Mouse (Mus musculus) heart, postnatal 14 days (tissue): Measurements from ENCODE around the gene Mfsd11. TPM values are rescaled to one million over a fixed set of nuclear protein-coding genes. Genes with fewer than 3 reads are reported as not detected.
A peak's percentile ranks its signal among the peaks of the same experiment; 100 is the strongest.
"Not testable (repeated sequence)": the region's sequence is repeated elsewhere in the genome, so short reads cannot be mapped to it uniquely, and the experiment has no call there.

Experiments
- DNase-seq, 2 experiments: peaks; one replicate each; pipeline ENCODE4 v3.0.0; 2021 to 2022
- intact Hi-C: fragments of 180-260 bp; cut with DNase I; formaldehyde crosslinking; loops from one replicate; pipeline ENCODE4 v1.15.1; 2025
- total RNA-seq, 2 experiments: library from RNA; stranded (reverse); gene quantifications; 2 replicates each; pipeline ENCODE4 v1.2.3; 2021

Gene Mfsd11
- total RNA-seq, 2 experiments from 2014 or later, result 39.8 to 40.4 TPM

DNA sequence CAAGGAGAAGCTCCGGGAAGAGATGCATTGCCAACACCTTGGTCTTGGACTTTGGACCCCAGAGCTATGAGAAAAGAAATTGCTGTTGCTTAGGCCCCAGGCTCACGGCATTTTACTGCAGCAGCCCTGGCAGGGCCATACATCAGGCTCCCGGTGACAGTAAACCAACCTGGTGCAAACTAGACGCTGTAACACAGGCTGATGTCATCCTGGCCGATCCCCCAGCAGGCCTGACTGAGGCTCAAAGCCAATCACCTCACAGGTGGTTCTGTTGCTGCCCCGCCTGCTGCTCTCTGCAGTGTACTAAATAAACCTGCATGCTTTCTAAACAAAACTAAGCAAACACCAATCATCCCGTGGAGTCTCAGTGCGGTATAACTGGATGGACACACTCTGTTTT is 33.5 kb upstream of the Mfsd11 start:
- no peak for DNase-seq
- intact Hi-C loops, result no loop called here

DNA sequence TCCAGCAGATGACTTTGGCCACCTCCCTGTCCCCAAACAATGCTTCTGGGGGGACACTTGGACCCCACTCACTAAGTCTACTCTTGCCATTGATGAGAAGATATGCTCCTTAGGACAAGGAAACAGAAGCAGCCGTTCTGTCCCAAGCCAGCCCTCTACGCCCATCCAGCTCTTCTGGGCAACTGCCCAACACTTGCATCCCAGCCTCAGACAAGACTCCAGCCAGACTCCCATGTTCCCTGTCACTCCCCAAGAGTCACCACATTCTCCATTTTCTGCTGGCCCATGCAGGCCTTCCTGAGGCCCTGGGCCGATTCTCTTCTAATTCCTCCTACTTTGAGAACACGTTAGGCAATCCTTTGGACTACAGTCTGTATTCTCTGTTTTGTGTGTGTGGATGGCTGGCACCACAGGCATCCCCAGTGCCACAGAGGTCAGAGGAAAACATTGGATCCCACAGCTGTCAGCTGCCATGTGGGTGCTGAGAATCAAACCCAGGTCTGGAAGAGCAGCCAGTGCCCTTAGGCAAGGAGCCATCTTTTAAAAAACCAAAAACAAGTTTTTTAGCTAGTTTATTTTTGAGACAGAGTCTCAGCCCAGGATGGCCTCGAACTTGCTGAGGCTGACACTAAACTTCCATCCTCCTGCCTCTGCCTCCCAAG is 32.2 kb upstream of the Mfsd11 start:
- intact Hi-C loops, result no loop called here
- DNase-seq, result peak in 1 of 2 experiments; percentile 60

DNA sequence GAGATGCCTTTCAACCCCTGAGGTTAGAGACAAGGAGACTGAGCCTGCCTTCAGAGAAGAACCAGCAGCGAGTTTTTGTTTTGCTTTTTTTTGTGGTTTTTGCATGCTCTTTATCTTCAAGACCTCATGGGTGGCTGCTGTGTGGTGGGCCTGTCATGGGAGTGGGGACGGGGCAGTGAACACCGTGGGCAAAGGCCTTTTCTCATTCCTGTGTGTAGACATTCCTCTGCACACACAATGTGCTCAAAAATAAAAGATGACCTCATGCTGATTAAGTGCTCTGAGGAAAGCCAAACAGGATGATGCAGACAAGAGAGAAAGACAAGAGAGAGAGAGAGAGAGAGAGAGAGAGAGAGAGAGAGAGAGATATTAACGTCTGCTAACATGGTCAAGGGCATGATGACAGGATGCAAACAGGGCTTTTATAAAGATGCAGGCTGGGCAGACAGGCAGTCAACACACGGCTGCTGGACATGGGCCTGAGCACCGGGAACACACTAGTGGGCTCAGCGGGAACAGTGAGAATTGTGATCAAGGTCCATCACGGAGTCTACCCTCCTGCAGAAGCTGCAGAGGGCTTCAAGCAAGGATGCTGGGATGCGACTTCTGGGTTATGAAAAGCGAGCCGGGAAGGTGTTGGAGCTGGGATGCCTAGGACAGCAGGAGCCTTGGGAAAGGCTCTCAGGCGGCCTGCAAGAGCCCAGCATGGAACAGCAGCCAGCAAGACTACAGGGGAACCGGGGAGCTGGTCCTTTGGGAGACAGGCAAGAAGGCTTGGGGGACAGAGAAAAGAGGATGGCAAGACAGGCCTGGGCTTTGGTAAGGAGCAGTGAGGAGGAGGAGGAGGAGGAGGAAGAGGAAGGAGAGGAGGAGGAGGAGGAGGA is 30.9 kb upstream of the Mfsd11 start:
- intact Hi-C loops, result no loop called here
- no peak for DNase-seq

DNA sequence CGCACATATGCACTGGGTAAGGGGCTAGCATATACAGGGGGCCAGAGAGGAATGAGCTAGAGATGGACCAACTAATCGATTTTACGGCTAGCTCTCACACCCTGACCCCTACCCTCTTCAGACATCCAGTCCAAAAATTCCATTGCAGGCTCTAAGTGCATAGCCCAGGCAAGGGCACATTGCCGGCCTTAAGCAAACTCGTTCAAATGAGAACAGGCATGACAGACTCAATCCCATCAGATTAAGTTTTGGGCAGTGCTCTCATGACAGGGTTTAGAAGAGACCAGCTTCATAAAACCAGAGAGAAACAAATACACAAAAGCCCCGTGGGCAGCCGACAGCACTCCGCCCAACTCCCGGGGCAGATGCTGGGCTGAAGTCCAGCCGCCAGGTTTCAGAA is 30.0 kb upstream of the Mfsd11 start:
- no peak for DNase-seq
- intact Hi-C loops, result no loop called here

DNA sequence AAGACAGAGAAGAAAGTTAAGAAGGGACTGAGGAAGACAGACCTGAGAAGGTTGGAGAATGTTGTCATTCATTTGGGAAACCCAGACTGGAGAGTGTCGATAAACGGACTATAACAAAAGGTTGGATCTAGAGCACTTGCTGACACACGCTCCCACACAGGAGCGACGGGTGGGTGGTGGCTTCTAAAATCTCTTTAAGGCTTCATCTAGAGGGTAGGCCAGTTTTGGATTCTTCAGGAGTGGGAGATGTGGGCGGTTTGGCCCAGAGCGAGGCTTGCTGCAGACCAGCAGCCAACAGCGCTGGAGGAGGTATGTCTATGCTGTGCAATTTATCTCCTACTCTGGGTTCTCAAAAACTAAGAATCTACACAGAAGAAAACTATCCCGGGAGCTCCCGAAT is 29.6 kb upstream of the Mfsd11 start:
- intact Hi-C loops, result no loop called here
- DNase-seq, result no peak

DNA sequence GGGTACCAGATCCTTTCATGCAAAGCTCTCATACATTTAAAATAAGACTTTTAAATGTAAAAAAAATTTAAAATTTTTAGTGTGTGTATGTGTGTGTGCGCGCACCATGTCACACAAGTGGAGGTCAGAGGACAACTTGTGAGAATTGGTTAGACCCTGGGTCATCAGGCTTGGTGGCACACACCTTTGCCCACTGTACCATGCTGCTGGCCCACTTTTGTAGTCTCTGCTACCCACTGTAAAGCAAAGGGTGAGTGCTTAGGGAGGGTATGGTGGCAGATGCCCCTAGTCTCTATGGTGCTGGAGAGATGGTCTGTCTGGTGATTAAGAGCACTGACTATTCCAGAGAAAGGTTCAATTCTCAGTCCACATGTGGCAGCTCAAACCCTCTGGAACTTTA is 29.0 kb upstream of the Mfsd11 start:
- intact Hi-C loops, result no loop called here
- no peak for DNase-seq

DNA sequence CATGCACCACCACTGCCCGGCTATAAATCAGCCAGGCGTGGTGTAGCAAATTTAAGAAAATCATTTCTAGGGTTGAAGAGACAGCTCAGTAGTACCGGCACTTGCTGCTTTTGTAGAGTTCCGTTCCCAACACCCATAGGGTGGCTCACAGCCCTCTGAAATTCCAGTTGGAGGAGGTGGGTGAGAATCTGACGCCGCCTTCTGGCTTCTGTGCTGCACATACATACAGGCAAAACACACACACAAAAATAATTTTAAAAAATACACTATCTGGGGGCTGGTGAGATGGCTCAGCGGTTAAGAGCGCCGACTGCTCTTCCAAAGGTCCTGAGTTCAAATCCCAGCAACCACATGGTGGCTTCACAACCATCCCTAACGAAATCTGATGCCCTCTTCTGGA is 28.4 kb upstream of the Mfsd11 start:
- DNase-seq, intact Hi-C loops: not testable (repeated sequence)

DNA sequence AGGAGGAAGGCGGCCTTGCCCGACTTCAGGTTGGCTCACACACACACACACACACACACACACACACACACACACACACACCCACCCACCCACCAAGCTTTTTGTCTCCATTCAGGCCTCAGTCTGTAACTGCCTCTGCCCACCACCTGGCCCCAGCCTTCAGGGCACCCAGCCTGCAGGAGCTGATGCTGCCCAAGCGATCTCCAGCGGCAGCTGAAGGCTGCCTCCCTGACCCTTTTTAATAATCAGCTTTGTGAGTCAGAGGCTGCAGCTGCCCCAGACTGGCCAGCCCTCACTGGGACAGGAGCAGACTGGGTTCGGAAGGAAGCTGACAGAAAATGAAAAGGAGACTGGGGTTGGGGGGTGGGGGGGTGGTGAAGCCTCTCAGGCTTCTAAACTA is 27.0 kb upstream of the Mfsd11 start:
- no peak for DNase-seq
- intact Hi-C loops, result no loop called here

DNA sequence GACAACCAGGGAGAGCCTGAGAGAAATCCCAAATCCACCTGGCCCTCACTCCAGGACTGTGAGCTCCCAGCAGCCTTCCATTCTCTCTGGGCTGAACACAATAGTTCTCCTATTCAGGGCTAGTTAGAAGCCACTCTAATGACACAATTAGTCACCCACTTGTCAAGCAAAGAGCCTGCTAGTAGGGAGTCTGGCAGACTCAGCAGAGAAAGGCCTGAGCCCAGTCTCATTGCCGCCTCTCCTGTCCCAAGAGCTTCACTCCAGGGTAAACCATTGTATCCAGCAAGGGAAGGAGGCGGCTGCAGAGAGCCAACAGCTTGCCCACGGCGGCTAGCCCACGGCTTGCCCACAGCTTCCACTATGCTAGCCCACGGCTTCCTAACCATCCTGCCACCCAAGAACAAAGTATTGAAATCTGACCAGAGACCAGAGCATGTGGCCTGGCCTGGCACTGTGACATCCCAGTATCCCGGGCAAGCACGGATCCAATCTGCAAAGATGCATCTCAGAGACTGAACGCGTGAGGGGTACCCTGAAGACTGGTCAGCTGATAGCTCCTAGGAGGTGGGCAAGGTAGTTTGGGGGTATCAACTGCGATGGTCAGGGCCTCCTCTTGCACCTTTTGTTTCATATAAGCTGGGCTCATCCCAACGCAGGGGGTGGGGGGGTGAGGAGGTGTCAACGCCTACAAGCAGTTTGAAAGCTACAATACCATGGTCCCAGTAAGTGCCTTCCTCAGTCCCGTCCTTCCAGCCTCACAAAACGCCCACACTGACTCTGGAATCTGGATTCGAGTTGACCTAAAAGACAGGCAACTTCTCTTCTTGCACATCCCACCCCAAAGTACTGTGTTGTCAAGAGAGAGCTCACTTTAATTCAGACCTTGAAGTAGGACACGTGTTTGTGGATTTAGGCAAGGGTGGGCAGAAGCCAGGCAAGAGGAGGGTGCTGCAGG is 25.4 kb upstream of the Mfsd11 start:
- DNase-seq, result no peak
- intact Hi-C loops, result no loop called here

DNA sequence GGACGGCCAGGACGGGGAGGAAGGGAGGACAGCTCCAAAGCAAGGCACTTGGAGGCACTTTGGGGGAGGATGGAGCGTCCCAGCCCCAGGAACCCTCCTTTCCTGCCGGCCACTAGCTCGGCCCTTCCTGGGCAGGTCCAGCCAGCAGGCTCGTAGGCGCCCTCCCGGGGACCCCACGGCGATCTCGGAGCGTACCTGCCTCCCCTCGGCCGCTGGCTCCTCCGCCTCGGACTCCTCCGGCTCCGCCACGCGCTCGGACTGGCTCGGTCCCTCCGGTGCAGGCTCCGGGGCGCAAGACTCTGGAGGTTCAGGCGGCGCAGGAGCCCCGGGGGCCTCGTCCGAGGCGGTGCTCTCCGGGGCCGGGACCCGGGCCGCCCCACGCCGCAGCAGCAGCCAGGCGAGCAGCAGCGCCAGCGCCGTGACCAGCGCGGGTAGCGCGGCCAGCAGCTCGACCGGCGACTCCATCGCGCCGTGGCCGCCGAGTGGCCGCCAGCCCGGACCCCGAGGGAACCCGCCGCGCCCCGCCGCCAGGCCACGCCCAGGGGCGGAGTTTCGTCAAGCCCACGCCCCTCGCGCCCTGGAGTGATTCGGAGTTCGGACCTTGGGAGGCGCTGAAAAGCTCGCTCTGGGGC is 24.6 kb upstream of the Mfsd11 start, which contains the start of gene Mxra7:
Mxra7 (minus strand) TSS at position 513 of the 632 bp plus-strand sequence.
- intact Hi-C loops, result loop anchor here (2.0 kb wide), 1 partner anchor 15 kb away; the partner anchor contains the start of genes Jmjd6 and Mettl23
- peak; percentile 93 to 94 for DNase-seq

DNA sequence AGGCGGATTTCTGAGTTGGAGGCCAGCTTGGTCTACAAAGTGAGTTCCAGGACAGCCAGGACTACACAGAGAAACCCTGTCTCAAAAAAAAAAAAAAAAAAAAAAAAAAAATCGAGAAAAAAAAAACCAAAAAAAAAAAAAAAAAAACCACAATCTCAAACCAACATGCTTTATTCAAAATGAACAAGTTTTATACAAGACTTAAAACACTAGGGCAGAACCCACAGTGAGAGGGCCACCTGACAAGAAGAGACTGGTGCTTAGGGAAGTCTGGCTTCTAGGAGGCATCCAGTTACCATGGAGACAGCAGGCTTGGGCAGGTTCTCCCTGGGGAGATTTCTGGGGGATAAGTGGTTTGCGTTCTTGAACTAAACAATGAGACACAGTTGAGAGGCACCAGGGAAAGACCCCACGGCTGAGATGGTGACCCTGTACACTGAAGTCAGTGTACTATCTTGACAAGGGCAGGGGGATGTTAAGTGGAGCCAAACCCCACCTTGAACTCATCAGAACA is 20.0 kb upstream of the Mfsd11 start:
- intact Hi-C loops, result no loop called here
- DNase-seq, result no peak

DNA sequence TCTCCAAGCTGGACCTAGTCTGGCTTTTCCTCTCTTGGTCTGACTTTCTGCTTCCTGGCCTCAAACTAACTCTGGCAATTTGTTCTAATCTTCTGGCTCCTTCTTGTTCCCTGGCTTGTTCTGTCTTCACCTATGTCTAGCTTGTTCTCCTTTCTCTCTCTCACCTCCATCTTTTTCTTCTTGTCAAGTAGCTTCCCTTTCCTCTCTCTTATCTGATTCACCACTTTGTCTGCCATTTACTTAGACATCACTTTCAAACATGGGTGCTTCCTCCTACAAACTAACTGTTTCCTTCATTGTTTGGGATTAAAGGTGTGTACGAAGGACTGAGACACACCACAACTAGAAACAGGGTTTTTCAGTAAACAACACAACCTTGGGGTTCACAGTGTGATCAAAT is 17.3 kb upstream of the Mfsd11 start:
- no peak for DNase-seq
- intact Hi-C loops, result no loop called here

DNA sequence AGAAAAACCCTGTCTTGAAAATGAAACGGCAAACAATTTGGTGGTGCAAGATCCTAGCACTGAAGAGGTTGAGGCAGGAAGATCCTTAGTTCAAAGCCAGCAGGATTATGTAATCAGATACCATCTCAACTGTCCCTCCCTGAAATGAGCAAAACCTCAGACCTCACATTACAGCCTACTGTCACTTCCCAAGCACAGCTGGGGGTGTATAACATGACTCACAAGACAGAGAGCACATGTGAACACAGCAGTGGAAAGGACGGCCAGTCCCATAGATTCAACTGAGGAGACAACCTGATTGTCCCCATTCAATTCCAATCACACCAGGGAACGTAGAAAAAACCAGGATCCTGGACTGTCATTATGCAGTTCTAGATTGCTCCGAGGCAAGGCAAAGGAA is 16.0 kb upstream of the Mfsd11 start:
- intact Hi-C loops, result no loop called here
- DNase-seq, result no peak

DNA sequence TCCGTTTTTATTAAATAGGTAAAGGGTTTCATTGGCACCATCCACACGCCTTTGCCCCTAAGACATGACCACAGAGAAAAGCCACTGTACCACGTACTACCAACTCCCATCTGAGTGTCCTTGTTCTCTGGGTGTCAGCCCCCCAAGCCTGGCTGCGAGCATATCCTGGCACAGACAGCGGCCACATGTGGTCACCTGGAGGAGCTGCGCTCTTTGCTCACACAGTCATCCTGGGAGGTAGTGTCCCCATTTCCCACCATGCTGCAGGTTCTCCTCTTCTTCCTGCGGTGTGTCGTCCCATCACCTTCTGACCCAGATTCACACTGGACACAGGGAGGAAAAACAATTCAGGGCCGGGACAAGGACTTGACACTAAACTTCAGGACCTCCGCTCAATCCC is 14.8 kb upstream of the Mfsd11 start:
- DNase-seq, result no peak
- intact Hi-C loops, result no loop called here

DNA sequence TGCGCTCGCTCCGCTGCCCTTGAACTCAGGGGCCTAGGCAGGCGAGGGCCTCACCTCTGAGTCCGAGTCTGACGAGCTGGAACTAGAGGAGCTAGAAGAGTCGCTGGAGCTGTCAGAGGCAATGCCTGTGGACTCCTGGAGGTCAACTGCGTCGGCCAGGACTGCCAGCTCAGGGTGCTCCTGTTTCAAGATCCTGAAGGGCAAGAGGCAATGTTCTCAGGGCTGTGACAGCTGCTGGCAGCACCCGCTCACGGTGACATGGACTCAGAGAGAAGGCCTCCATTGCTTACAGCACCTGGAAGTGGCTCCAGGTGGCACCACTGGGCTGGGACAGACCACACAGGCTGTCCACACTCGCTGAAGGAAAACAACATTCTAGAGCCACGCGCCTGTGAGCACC is 13.3 kb upstream of the Mfsd11 start:
- DNase-seq, result no peak
- intact Hi-C loops, result no loop called here

DNA sequence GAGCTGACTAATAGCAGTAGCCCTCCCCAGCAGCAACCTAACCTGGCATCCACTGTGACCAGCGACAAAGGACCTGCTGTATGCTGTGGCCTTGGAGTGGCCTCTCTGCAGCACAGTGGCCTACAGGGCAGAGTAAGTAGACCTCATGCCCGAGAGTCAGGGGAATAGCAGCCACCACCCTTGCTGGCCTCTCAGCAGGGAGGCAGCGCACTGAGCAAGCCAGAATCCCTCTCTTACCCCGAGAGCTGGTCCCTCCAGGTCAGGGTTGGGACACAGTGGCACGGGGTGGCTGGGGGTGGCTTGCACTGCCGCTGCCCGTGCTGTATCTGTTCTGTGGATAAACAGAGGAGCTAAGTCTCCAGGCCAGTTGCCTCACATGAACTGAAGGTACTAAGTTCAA is 12.6 kb upstream of the Mfsd11 start:
- no peak for DNase-seq
- intact Hi-C loops, result no loop called here

DNA sequence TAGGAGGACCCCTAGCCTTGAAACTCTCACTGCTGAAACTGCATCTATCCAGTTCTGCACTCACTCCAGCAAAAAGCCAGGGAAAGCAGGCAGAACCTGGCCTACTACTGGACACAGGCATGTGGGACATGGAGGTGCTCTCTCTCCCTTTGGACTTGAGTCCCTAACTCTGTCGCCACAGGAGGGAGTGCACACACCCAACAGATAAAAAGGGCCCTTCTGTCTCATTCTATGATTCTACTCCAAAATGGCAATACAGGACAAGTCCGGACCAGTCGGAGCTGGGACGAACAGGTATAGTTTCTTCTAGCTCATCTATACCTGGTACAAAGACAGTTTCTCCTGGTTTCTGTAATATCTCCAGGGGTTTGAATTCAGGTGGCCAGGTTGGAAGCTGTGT is 11.5 kb upstream of the Mfsd11 start:
- intact Hi-C loops, result no loop called here
- no peak for DNase-seq

DNA sequence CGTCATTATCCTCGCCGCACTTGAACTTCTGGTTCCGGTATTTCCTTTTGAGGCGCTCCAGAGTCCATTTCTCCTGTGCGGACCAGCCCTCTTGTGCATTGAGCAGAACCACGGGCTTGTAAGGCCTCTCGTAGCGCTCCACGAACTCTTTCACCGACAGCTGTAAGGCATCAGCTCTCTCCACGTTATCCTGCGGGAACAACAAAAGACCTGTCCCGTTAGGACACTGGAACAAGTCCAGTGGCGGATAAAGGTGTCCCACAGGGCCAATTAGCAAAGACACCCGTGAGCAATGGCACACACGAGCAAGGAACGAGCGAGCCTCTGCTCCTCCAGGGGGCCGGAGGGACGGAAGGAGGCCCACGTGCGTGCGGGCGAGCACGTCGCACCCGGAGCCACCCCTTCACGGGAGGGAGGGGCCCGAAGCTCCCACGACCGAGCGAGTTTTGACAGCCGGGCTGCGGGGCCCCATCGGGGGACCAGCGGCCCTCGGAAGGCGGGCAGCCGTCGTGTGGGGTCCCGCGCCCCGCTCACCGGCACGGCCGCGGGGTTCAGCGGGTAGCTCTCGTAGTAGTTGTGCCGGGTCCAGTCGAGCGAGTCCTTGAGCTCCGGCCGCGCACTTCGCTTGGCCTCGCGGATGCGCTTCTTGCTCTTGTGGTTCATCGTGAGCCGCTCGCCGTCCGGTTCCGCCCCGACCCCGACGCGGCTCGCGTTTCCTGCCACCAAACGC is 9.5 kb upstream of the Mfsd11 start:
- intact Hi-C loops, result loop anchor here (2.0 kb wide), 1 partner anchor 14 kb away; the partner anchor contains the start of gene Mxra7
- DNase-seq, result peak; percentile 68 to 74
